Mouse (Mus musculus): ENCODE data around the gene Atp5d.

Atp5d gene

GRCm38 (mm10) chr10:80117736-80118135, 20.7 kb upstream of the Atp5d start:
- no peak for DNase-seq

- no peak for DNase-seq
Measured at GRCm38 (mm10) chr10:80118552-80118951, 19.9 kb upstream of the Atp5d start.

GRCm38 (mm10) chr10:80120146-80120545, 18.3 kb upstream of the Atp5d start:
- DNase-seq, result no peak

- DNase-seq, result no peak
Measured at GRCm38 (mm10) chr10:80121639-80122038, 16.8 kb upstream of the Atp5d start.

- no peak for DNase-seq
Measured at GRCm38 (mm10) chr10:80123932-80124562, 14.4 kb upstream of the Atp5d start.

- DNase-seq, result no peak
Measured at GRCm38 (mm10) chr10:80127920-80128319, 10.5 kb upstream of the Atp5d start.

- no peak for DNase-seq
Measured at GRCm38 (mm10) chr10:80129846-80130245, 8.6 kb upstream of the Atp5d start.

GRCm38 (mm10) chr10:80130403-80131031, 7.9 kb upstream of the Atp5d start:
- no peak for DNase-seq

GRCm38 (mm10) chr10:80131316-80131951, 7.0 kb upstream of the Atp5d start:
- no peak for DNase-seq

GRCm38 (mm10) chr10:80131952-80132350, 6.5 kb upstream of the Atp5d start:
- no peak for DNase-seq

GRCm38 (mm10) chr10:80133226-80133849, 5.1 kb upstream of the Atp5d start:
- DNase-seq, result no peak

- peak in 1 of 2 experiments; percentile 52 for DNase-seq
Measured at GRCm38 (mm10) chr10:80134421-80134820, 4.0 kb upstream of the Atp5d start.

- DNase-seq, result no peak
Measured at GRCm38 (mm10) chr10:80135161-80135560, 3.3 kb upstream of the Atp5d start.

GRCm38 (mm10) chr10:80135641-80136040, 2.8 kb upstream of the Atp5d start:
- no peak for DNase-seq

- no peak for DNase-seq
Measured at GRCm38 (mm10) chr10:80136179-80136951, 2.1 kb upstream of the Atp5d start.

- DNase-seq, result peak; percentile 66 to 75
Measured at GRCm38 (mm10) chr10:80136952-80137625, 1.3 kb upstream of the Atp5d start.

- DNase-seq, result peak in 1 of 2 experiments; percentile 40
Measured at GRCm38 (mm10) chr10:80137626-80138552, 543 bp upstream of the Atp5d start.

GRCm38 (mm10) chr10:80139439-80139775, 975 bp downstream of the Atp5d start:
- DNase-seq, result no peak

GRCm38 (mm10) chr10:80139975-80140665, 1.7 kb downstream of the Atp5d start:
- no peak for DNase-seq

- DNase-seq, result no peak
Measured at GRCm38 (mm10) chr10:80140666-80141035, 2.2 kb downstream of the Atp5d start, which contains the start of gene Cbarp. Gene Cbarp (minus strand): TSS chr10:80140835.

- peak; percentile 98 to 99 for DNase-seq
Measured at GRCm38 (mm10) chr10:80141243-80141642, 2.8 kb downstream of the Atp5d start.
